Mouse (Mus musculus) Muller cell, postnatal 12 days (primary cell): ENCODE measurements around the gene Exoc2.

ENCODE experiments used
- DNase-seq: peaks from one replicate; pipeline ENCODE4 v3.0.0-alpha.2; 2015; ENCODE audit errors: inconsistent ontology term

Exoc2 gene

GRCm38 (mm10) chr13:30973501-30974246 is at the start of gene Exoc2, which contains the start of gene Gm5447:
TSS of gene Exoc2 (minus strand) at chr13:30974093.
TSS of gene Gm5447 (plus strand) at chr13:30974204.
- peak; percentile 92 for DNase-seq

GRCm38 (mm10) chr13:31023664-31024063 is 49.8 kb upstream of the Exoc2 start:
- no peak for DNase-seq

- DNase-seq: no peak
Measured at GRCm38 (mm10) chr13:31021927-31022326, 48.0 kb upstream of the Exoc2 start.

- no peak for DNase-seq
Measured at GRCm38 (mm10) chr13:31021514-31021913, 47.6 kb upstream of the Exoc2 start.

GRCm38 (mm10) chr13:31017545-31017944 is 43.7 kb upstream of the Exoc2 start:
- DNase-seq: no peak

- no peak for DNase-seq
Measured at GRCm38 (mm10) chr13:31004995-31005394, 31.1 kb upstream of the Exoc2 start.

GRCm38 (mm10) chr13:31004458-31004857 is 30.6 kb upstream of the Exoc2 start:
- no peak for DNase-seq

GRCm38 (mm10) chr13:30999799-31000198 is 25.9 kb upstream of the Exoc2 start:
- DNase-seq: no peak

GRCm38 (mm10) chr13:30997526-30998253 is 23.8 kb upstream of the Exoc2 start:
- DNase-seq: no peak

- no peak for DNase-seq
Measured at GRCm38 (mm10) chr13:30994249-30994858, 20.5 kb upstream of the Exoc2 start.

GRCm38 (mm10) chr13:30993819-30994218 is 19.9 kb upstream of the Exoc2 start:
- DNase-seq: peak; percentile 33

- no peak for DNase-seq
Measured at GRCm38 (mm10) chr13:30990233-30990632, 16.3 kb upstream of the Exoc2 start.

- no peak for DNase-seq
Measured at GRCm38 (mm10) chr13:30989710-30990109, 15.8 kb upstream of the Exoc2 start.

- DNase-seq: no peak
Measured at GRCm38 (mm10) chr13:30987686-30988085, 13.8 kb upstream of the Exoc2 start.

- no peak for DNase-seq
Measured at GRCm38 (mm10) chr13:30986934-30987455, 13.1 kb upstream of the Exoc2 start.

- peak; percentile 71 for DNase-seq
Measured at GRCm38 (mm10) chr13:30985598-30986466, 11.9 kb upstream of the Exoc2 start.

GRCm38 (mm10) chr13:30985275-30985597 is 11.3 kb upstream of the Exoc2 start:
- DNase-seq: no peak

- DNase-seq: no peak
Measured at GRCm38 (mm10) chr13:30981666-30982065, 7.8 kb upstream of the Exoc2 start.

GRCm38 (mm10) chr13:30978224-30978623 is 4.3 kb upstream of the Exoc2 start:
- no peak for DNase-seq

GRCm38 (mm10) chr13:30976536-30977084 is 2.7 kb upstream of the Exoc2 start:
- DNase-seq: no peak

- DNase-seq: no peak
Measured at GRCm38 (mm10) chr13:30974247-30974630, 346 bp upstream of the Exoc2 start.
